Comparison of ENCODE assay signal across 8 mouse cellular contexts in the genomic region with DNA sequence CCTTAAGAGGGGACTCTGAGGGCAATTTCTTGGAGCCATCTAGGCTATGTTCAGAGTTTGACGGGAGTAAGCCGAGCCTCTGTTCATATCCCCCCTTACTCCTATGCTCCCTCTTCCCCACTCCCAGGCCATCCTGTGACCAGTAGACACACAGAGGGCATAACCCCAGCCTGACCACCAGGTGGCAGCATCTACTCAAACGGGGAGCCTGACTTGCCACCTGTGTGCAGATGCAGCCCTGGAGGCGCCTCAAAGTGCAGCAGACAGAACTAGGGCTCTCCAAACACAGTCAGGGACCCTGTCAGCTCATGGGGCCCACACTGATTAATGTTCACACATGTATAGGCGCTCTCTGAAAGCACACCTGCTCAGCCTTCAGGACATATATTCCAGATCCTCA. TPM values are rescaled to one million over a fixed set of nuclear protein-coding genes. Genes with fewer than 3 reads are reported as not detected.
DNase-seq lines count a peak whose midpoint lies in the region; ATAC-seq and TF ChIP-seq lines count a peak whose summit lies in the region.

No protein-coding gene starts in this region.

- peak; percentile 54; the same call in 1 of the 2 replicates for ATAC-seq in heart, embryonic 15.5 days (replicated peaks; ENCODE audit: insufficient number of reproducible peaks, insufficient read depth, low FRiP score, low read depth)
- ATAC-seq in lung, embryonic 14.5 days (ENCODE audit: insufficient read depth), result peak; percentile 71

- dilution Hi-C loops in CH12.LX (cut with MboI; ENCODE audit: extremely low pct_ligation_motif_present, extremely low pct_unique_long_range_greater_than_20kb, low sequenced_read_pairs), result no loop called here

- no peak overlapping the region for H3K4me3 ChIP-seq in CH12.LX (replicated peaks in 1 of 3; ENCODE audit: low read depth in 2 of 3, low read length in 2 of 3, poor library complexity in 1 of 3)
- no peak overlapping the region for H3K4me3 ChIP-seq in bone marrow, adult 2 months (replicated peaks; ENCODE audit: control insufficient read depth, low read depth, low read length)
- H3K4me3 ChIP-seq in embryonic fibroblast, embryonic 13.5 days (ENCODE audit: insufficient read depth, low read length), result no peak overlapping the region
- no peak overlapping the region for H3K4me3 ChIP-seq in heart, embryonic 15.5 days
- H3K4me3 ChIP-seq in lung, embryonic 14.5 days (ENCODE audit: low read depth, low read length), result no peak overlapping the region

- in situ Hi-C loops in CH12.LX (cut with MboI; ENCODE audit: low pct_ligation_motif_present, low pct_unique_long_range_greater_than_20kb, low sequenced_read_pairs), result no loop called here

- TF ChIP-seq RAD21 in CH12.LX (IDR thresholded peaks at IDR 0.05; ENCODE audit: low read depth, low read length), result peak; percentile 98

- no peak overlapping the region for H3K4me2 ChIP-seq in CH12.LX (ENCODE audit: insufficient read depth, low read depth, poor library complexity, severe bottlenecking)
- H3K4me2 ChIP-seq in heart, embryonic 15.5 days, result no peak overlapping the region
- H3K4me2 ChIP-seq in lung, embryonic 14.5 days, result no peak overlapping the region

- 9% methylated on average over 5 of the region's 5 CpGs for WGBS in bone marrow, adult 2 months
- WGBS in heart, embryonic 15.5 days, result 8% methylated on average over 5 of the region's 5 CpGs
- whole genome bisulfite sequencing in lung, embryonic 14.5 days, result 6% methylated on average over 5 of the region's 5 CpGs

- TF ChIP-seq POLR2A in CH12.LX (IDR thresholded peaks at IDR 0.05; ENCODE audit: low read depth, low read length), result no peak
- TF ChIP-seq POLR2A in bone marrow, adult 2 months (IDR thresholded peaks at IDR 0.05; ENCODE audit: borderline replicate concordance, control insufficient read depth, low read depth, low read length), result no peak
- TF ChIP-seq POLR2A in embryonic fibroblast, embryonic 13.5 days (IDR thresholded peaks at IDR 0.05; ENCODE audit: low read depth, low read length), result no peak

- H3K79me2 ChIP-seq in CH12.LX (replicated peaks; ENCODE audit: control insufficient read depth, extremely low read depth, insufficient read depth, poor library complexity, severe bottlenecking), result no peaks in the 10 kb centered on the region

- H3K27ac ChIP-seq in CH12.LX (ENCODE audit: insufficient read depth, low read depth), result no peak overlapping the region
- H3K27ac ChIP-seq in bone marrow, adult 2 months (ENCODE audit: control insufficient read depth, insufficient read depth, low read depth, low read length, poor library complexity), result no peak overlapping the region
- no peak overlapping the region for H3K27ac ChIP-seq in embryonic fibroblast, embryonic 13.5 days (ENCODE audit: insufficient read depth, low read length)
- no peak overlapping the region for H3K27ac ChIP-seq in heart, embryonic 15.5 days
- no peak overlapping the region for H3K27ac ChIP-seq in lung, embryonic 14.5 days (ENCODE audit: low read depth)

- TF ChIP-seq EP300 in CH12.LX (IDR thresholded peaks at IDR 0.05; ENCODE audit: low read length), result no peak

- TF ChIP-seq CTCF in CH12.LX (conservative IDR thresholded peaks at IDR 0.05 in 1 of 2, IDR thresholded peaks at IDR 0.05 in 1 of 2; ENCODE audit: low read depth in 2 of 2, low read length in 2 of 2), result peak; percentile 93 to 98
- TF ChIP-seq CTCF in bone marrow, adult 2 months (IDR thresholded peaks at IDR 0.05; ENCODE audit: control insufficient read depth, insufficient read depth, low read length), result peak; percentile 99
- peak; percentile 96 for TF ChIP-seq CTCF in embryonic fibroblast, embryonic 13.5 days (IDR thresholded peaks at IDR 0.05; ENCODE audit: borderline replicate concordance, insufficient read depth, low read length)
- TF ChIP-seq CTCF in lung, embryonic 14.5 days (IDR thresholded peaks at IDR 0.05; ENCODE audit: low read depth), result peak; percentile 99

- peaks cover 32% of the 10 kb centered on the region for H3K27me3 ChIP-seq in CH12.LX (replicated peaks)
- peaks cover 26% of the 10 kb centered on the region for H3K27me3 ChIP-seq in heart, embryonic 15.5 days
- H3K27me3 ChIP-seq in lung, embryonic 14.5 days (ENCODE audit: insufficient read depth, low read length), result no peaks in the 10 kb centered on the region; the same call in 1 of the 2 replicates

- H3K9ac ChIP-seq in CH12.LX (ENCODE audit: insufficient read depth, low read depth), result no peak overlapping the region
- H3K9ac ChIP-seq in heart, embryonic 15.5 days, result no peak overlapping the region
- no peak overlapping the region for H3K9ac ChIP-seq in lung, embryonic 14.5 days

- H3K9me3 ChIP-seq in CH12.LX (replicated peaks; ENCODE audit: low read length), result no peaks in the 10 kb centered on the region
- no peaks in the 10 kb centered on the region for H3K9me3 ChIP-seq in heart, embryonic 15.5 days (replicated peaks)
- H3K9me3 ChIP-seq in lung, embryonic 14.5 days (ENCODE audit: low read depth, low read length), result no peaks in the 10 kb centered on the region

- no peaks in the 10 kb centered on the region for H3K36me3 ChIP-seq in CH12.LX (replicated peaks in 1 of 2; ENCODE audit: control insufficient read depth in 1 of 2, insufficient read depth in 1 of 2, low read length in 1 of 2)
- no peaks in the 10 kb centered on the region for H3K36me3 ChIP-seq in heart, embryonic 15.5 days
- no peaks in the 10 kb centered on the region for H3K36me3 ChIP-seq in lung, embryonic 14.5 days (ENCODE audit: insufficient read depth)

- H3K4me1 ChIP-seq in CH12.LX (ENCODE audit: control insufficient read depth in 1 of 2, insufficient read depth in 2 of 2), result peaks cover 6 to 26% of the 10 kb centered on the region in 2 experiments; a peak in 3 of 4 replicates
- H3K4me1 ChIP-seq in bone marrow, adult 2 months (ENCODE audit: control insufficient read depth, insufficient read depth, low read length), result peaks cover 8% of the 10 kb centered on the region
- H3K4me1 ChIP-seq in embryonic fibroblast, embryonic 13.5 days (ENCODE audit: control insufficient read depth, insufficient read depth, low read length), result no peaks in the 10 kb centered on the region
- H3K4me1 ChIP-seq in heart, embryonic 15.5 days (replicated peaks), result peaks cover 28% of the 10 kb centered on the region
- H3K4me1 ChIP-seq in lung, embryonic 14.5 days (ENCODE audit: insufficient read depth), result 0 out of 2 replicates have a peak, but pooled peaks cover 4% of the 10 kb centered on the region

- peak; percentile 85 for DNase-seq in CH12.LX (ENCODE audit: extremely low read depth)
- peak; percentile 85 for DNase-seq in kidney, postnatal 10 days
- peak; percentile 91 for DNase-seq in lung, embryonic 14.5 days
- peak; percentile 62 for DNase-seq in ovary, adult 18-20 months (ENCODE audit: low spot score)
- peak; percentile 71 to 73 for DNase-seq in thymus, adult 18-20 months

TF ChIP-seq in CH12.LX, 34 proteins besides CTCF, POLR2A, EP300 and RAD21 (continues in another document):
- TF ChIP-seq ZKSCAN1 (IDR thresholded peaks at IDR 0.05; ENCODE audit: borderline replicate concordance, low read depth, low read length) (no peak), USF1 (IDR thresholded peaks at IDR 0.05; ENCODE audit: low read depth, low read length) (no peak), ZMIZ1 (IDR thresholded peaks at IDR 0.05; ENCODE audit: low read depth, low read length) (no peak), POLR2AphosphoS2 (IDR thresholded peaks at IDR 0.05; ENCODE audit: low read depth, low read length) (no peak), MXI1 (IDR thresholded peaks at IDR 0.05; ENCODE audit: low read depth, low read length) (no peak), NELFE (IDR thresholded peaks at IDR 0.05; ENCODE audit: low read depth, low read length) (peak; percentile 51; the same call in 1 of the 2 replicates), GABPA (IDR thresholded peaks at IDR 0.05; ENCODE audit: insufficient replicate concordance, low read depth, low read length) (no peak), USF2 (conservative IDR thresholded peaks at IDR 0.05; ENCODE audit: low read depth, low read length) (no peak), MAX (IDR thresholded peaks at IDR 0.05; ENCODE audit: low read length) (peak; percentile 69), ZC3H11A (IDR thresholded peaks at IDR 0.05; ENCODE audit: low read depth, low read length) (peak; percentile 97), ZNF384 (IDR thresholded peaks at IDR 0.05; ENCODE audit: low read depth, low read length) (no peak), NRF1 (IDR thresholded peaks at IDR 0.05; ENCODE audit: low read depth, low read length) (0 out of 2 replicates have a peak, but pooled peaks have one; percentile 41), CHD2 (IDR thresholded peaks at IDR 0.05; ENCODE audit: low read length) (0 out of 2 replicates have a peak, but pooled peaks have one; percentile 19), E2F4 (IDR thresholded peaks at IDR 0.05; ENCODE audit: insufficient replicate concordance, low read depth, low read length) (no peak), JUND (conservative IDR thresholded peaks at IDR 0.05; ENCODE audit: low read depth, low read length) (no peak), HCFC1 (IDR thresholded peaks at IDR 0.05; ENCODE audit: low read depth, low read length) (0 out of 2 replicates have a peak, but pooled peaks have one; percentile 16), CHD1 (IDR thresholded peaks at IDR 0.05; ENCODE audit: low read depth, low read length) (no peak), ELF1 (IDR thresholded peaks at IDR 0.05; ENCODE audit: low read depth, low read length) (no peak; the same call in 1 of the 2 replicates), TCF12 (IDR thresholded peaks at IDR 0.05; ENCODE audit: low read depth, low read length) (peak; percentile 60; the same call in 1 of the 2 replicates), ETS1 (conservative IDR thresholded peaks at IDR 0.05; ENCODE audit: low read depth, low read length) (no peak), JUN (IDR thresholded peaks at IDR 0.05; ENCODE audit: insufficient read depth, low read depth, low read length) (no peak), SMC3 (IDR thresholded peaks at IDR 0.05; ENCODE audit: low read depth, low read length) (peak; percentile 99), SIN3A (IDR thresholded peaks at IDR 0.05; ENCODE audit: low read length) (peak; percentile 59; the same call in 1 of the 2 replicates), TBP (conservative IDR thresholded peaks at IDR 0.05; ENCODE audit: low read depth, low read length) (no peak), MEF2A (IDR thresholded peaks at IDR 0.05; ENCODE audit: borderline replicate concordance, low read depth, low read length) (peak; percentile 65; the same call in 1 of the 2 replicates)

RNA-seq across cellular contexts. Expression of a gene that starts 8.8 kb away (rescaled TPM):
- 30.1 and 31.0 TPM in 2 replicates for total RNA-seq in CH12.LX (2012; rRNA removed)
- total RNA-seq in CH12.LX (2014; rRNA removed), result 11.0 and 11.3 TPM in 2 replicates
- 63.5 and 68.4 TPM in 2 replicates for polyA plus RNA-seq in CH12.LX (2012; ENCODE audit: insufficient read length, low read depth)
- 125 and 324 TPM in 2 replicates for polyA plus RNA-seq in bone marrow, adult 2 months (2011; ENCODE audit: insufficient read depth, insufficient read length, low replicate concordance, missing spikeins)
- polyA plus RNA-seq in embryonic fibroblast, embryonic 13.5 days (2011; ENCODE audit: insufficient read length, low read depth, missing spikeins), result 10.3 and 12.6 TPM in 2 replicates
- polyA plus RNA-seq in heart, embryonic 15.5 days (2015; fragmentation: Nextera tagmentation; extraction: Ambion mirVana), result 3.8 and 3.9 TPM in 2 replicates
- polyA plus RNA-seq in lung, embryonic 14.5 days (2014; fragmentation: Nextera tagmentation; extraction: Ambion mirVana), result 2.7 and 2.9 TPM in 2 replicates
